Mouse (Mus musculus): ENCODE measurements around the gene Fam174b. TPM values are rescaled to one million over a fixed set of nuclear protein-coding genes. Genes with fewer than 3 reads are reported as not detected.

Fam174b gene
- polyA plus RNA-seq, 1 experiment from 2014 or later, result 1.9 TPM

DNA sequence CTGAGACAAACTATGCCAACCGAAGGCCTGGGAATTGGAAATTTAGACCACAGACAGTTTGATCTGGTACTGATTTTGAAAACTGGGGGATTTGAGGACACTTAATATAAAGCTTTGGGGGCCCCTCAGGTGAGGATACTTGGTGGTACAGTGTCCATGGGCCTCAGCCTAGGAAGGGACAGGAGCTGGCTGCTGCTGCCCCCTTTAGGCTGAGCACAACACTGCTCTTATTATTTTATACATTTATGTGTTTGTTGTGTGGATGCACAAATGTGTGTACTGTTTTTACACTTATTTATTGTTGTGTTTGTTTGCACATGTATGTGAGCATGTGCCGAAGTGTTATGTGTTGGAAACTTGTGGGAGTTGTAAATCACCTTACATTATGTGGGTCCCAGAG is 9.2 kb downstream of the Fam174b start:
- TF ChIP-seq CTCF (IDR thresholded peaks at IDR 0.05), result no peak
- ChIA-PET CTCF (interaction anchor here (1.0 kb wide), 1 partner anchor 91 kb away, joined by 3 read pairs; no protein-coding TSS in a partner anchor), POLR2A (interaction anchor here (0.6 kb wide), 1 partner anchor 323 kb away, joined by 3 read pairs; no protein-coding TSS in a partner anchor)
- no peaks in the 10 kb centered on the region for H3K27me3 ChIP-seq
- no peak for DNase-seq (ENCODE audit: low read depth, low spot score)
- ATAC-seq, result no peak
- in situ Hi-C loops (cut with MboI; ENCODE audit: low pct_unique_long_range_greater_than_20kb), result no loop called here

DNA sequence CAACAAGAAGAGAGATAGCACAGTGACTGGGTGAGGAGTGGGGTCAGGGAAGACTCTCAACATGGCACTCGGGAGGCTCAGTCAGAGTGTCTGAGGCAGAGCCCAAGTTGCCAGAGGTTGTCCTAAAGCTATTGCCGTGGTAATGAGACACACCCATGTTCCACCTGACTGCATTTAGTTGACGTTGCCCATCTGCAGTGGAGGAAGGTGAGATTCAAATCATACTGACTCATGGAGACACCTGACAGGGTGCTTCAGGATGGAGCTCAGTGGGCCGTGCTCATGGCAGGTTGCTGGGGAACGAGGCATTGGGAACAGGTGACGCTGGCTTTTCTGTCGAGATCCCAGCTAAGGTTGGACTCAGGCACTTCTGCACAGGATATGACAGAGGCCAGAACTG is 9.9 kb downstream of the Fam174b start:
- H3K27me3 ChIP-seq, result no peaks in the 10 kb centered on the region
- CTCF ChIA-PET, result no interaction called here
- DNase-seq (ENCODE audit: low read depth, low spot score) (no peak), ATAC-seq (no peak)
- POLR2A ChIA-PET, result interaction anchor here (0.6 kb wide), 1 partner anchor 323 kb away, joined by 3 read pairs; no protein-coding TSS in a partner anchor
- no peak for TF ChIP-seq CTCF (IDR thresholded peaks at IDR 0.05)
- in situ Hi-C loops (cut with MboI; ENCODE audit: low pct_unique_long_range_greater_than_20kb), result no loop called here

DNA sequence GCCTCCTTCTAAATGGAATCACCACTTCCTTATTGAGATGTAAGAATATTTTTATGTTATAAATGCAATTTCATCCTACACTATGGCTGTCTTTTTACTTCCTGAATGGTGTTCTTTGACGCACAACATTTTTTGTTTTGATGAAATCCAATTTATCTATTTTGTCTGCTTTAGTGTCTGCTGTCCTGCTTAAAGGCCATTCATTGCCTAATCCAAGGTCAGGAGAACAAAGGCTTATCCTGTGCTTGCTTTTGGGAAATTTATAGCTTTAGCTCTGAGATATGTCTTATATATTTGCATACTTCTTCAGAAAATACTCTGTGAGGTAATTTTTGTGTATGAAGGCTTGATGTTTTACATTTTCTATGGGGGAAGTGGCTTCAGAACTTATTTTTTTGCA is 13.5 kb downstream of the Fam174b start:
- in situ Hi-C loops (cut with MboI; ENCODE audit: low pct_unique_long_range_greater_than_20kb), result no loop called here
- CTCF ChIA-PET, result no interaction called here
- POLR2A ChIA-PET, result no interaction called here
- H3K27me3 ChIP-seq, result no peaks in the 10 kb centered on the region
- no peak for DNase-seq (ENCODE audit: low read depth, low spot score)
- TF ChIP-seq CTCF (IDR thresholded peaks at IDR 0.05), result no peak
- ATAC-seq, result no peak

DNA sequence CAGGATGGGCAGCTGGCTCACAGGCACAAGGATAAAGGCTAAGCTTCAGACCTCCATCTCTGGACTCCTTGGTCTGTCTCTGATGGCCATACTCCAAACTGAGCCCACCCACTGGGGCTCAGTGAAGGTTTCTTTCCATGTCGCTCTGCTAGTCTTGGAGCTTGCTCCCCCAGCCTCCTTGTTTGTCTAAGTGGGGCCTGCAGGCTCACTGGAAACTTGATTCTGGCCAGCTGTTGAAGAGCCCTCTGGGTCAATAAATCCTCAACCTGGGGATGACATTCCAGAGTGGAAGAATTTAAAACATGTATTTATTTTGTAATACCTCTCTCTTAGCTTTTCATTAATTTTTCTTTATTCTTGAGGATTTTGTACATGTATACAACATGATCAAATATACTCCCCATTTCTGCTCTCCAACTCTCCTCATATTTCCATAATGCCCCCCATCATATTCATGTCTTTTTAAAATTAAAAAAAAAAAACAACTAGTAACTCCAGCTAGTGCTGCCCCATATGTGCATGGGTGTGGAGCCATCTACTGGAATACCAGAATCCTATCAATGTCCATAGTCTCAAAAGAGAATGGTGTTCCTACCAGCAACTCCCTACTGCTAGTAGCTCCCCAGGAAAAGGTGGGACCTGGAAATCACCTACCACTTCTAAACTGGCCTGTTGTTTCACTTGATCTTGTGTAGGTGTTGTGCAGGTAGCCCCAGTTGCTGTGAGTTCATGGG is 15.4 kb downstream of the Fam174b start:
- CTCF ChIA-PET, result interaction anchor here (0.8 kb wide), 1 partner anchor 196 kb away, joined by 3 read pairs; no protein-coding TSS in a partner anchor
- POLR2A ChIA-PET, result interaction anchor here (0.6 kb wide), 1 partner anchor 14 kb away, joined by 4 read pairs; no protein-coding TSS in a partner anchor
- TF ChIP-seq CTCF (IDR thresholded peaks at IDR 0.05), result no peak
- in situ Hi-C loops (cut with MboI; ENCODE audit: low pct_unique_long_range_greater_than_20kb), result no loop called here
- no peak for DNase-seq (ENCODE audit: low read depth, low spot score)
- no peak for ATAC-seq
- H3K27me3 ChIP-seq, result no peaks in the 10 kb centered on the region

DNA sequence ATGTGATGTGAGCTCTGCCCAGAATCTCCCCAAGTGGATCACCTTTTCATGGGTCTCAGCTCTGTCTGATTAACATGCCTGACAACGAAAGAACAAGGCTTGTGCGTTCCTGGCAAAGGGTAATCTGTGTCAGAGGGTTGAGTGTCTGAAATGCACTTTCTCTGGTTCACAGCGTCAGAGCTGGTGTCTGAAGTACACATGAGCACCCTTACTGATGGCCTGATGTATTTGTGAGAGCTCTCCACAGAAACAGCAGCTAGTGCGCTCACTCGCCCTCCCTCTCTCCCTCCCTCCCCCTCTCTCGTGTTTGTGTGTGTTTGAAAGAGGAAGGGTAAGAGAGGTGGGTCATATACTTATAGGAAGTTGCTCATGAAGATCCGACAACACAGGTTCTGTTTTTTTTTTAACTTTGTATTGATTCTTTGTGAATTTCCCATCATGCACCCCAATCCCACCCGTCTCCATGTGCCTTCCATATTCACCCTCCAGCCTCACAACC is 21.6 kb downstream of the Fam174b start:
- DNase-seq (ENCODE audit: low read depth, low spot score) (no peak), ATAC-seq (no peak)
- in situ Hi-C loops (cut with MboI; ENCODE audit: low pct_unique_long_range_greater_than_20kb), result no loop called here
- no peak for TF ChIP-seq CTCF (IDR thresholded peaks at IDR 0.05)
- no peaks in the 10 kb centered on the region for H3K27me3 ChIP-seq
- POLR2A ChIA-PET, result no interaction called here
- CTCF ChIA-PET, result no interaction called here

DNA sequence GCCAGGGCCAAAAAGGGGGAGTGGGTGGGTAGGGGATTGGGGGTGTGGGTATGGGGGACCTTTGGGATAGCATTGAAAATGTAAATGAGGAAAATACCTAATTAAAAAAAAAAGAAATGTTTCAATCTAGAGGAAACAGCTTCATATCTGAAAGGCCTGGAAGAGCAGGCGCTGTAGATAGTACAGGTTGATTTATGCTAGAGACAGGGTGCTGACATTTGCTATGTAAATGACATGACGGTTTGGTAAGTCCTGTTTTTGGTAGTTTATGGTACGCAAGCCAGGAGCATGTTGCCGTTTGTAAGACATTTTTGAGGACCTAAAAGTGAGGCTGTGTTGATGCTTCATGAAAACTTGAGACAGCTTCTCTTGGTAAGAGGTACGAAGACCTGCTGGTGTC is 24.6 kb downstream of the Fam174b start:
- DNase-seq (ENCODE audit: low read depth, low spot score), result no peak
- in situ Hi-C loops (cut with MboI; ENCODE audit: low pct_unique_long_range_greater_than_20kb), result no loop called here
- ChIA-PET POLR2A (no interaction called here), CTCF (interaction anchor here (0.8 kb wide), 1 partner anchor 61 kb away, joined by 3 read pairs; no protein-coding TSS in a partner anchor)
- ATAC-seq, result no peak
- no peaks in the 10 kb centered on the region for H3K27me3 ChIP-seq
- no peak for TF ChIP-seq CTCF (IDR thresholded peaks at IDR 0.05)

DNA sequence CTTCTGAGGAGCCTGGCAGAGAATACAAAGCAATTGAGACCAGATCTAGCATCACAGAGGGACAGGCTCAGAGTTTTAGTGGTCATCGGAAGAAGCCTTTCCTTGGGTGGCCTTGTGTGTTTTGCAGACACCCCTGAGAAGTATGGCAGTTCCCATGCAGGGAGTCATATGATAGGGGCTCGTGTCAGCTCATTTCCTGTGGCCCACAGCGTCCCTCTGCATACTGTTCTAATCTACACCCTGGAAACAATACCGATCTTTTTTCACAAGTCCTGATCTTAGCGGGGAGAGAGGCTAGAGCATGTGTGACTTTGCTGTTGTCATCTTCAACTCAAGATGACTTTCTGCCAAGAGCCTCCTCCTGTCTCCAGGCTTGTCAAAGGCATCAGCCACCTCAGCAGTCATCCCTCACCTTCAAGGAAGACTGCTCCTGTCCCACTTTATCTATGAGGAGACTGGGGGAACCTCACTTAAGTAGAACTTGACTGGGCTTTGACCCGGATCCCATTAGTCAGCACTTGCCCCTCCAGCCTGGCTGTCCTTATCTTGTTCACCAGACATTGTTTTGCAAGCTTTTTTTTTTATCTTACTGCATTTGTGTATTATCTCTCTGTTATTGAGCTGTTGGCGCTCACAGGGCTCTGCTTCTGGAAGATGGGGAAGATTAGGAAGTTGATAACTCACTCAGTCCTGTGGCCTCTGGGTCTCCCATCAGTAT is 25.2 kb downstream of the Fam174b start:
- ATAC-seq, result no peak
- ChIA-PET POLR2A (interaction anchor here (0.6 kb wide), 1 partner anchor 545 kb away, joined by 3 read pairs; no protein-coding TSS in a partner anchor), CTCF (interaction anchor here (0.8 kb wide), 1 partner anchor 62 kb away, joined by 3 read pairs; no protein-coding TSS in a partner anchor)
- in situ Hi-C loops (cut with MboI; ENCODE audit: low pct_unique_long_range_greater_than_20kb), result no loop called here
- DNase-seq (ENCODE audit: low read depth, low spot score), result no peak
- TF ChIP-seq CTCF (IDR thresholded peaks at IDR 0.05), result no peak
- H3K27me3 ChIP-seq, result no peaks in the 10 kb centered on the region

DNA sequence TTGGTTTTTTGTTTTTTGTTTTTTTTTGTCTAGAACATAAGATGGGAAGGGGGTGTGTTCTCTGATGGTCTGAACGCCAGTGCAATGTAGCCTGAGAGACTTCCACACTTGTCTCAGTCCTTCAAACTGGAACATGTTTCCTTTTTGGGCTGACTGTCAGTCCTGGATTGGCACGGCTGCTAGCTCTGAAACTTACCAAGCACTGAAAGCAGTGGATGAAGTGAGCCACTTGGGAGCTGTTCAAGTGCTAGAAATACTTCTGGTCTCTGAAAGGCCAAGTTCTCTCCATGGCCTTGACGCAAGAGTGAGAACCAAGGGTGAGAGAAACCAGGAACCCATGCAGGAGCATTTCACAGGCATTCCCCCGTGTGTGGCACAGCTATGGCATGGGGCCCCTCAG is 29.1 kb downstream of the Fam174b start:
- ChIA-PET CTCF (no interaction called here), POLR2A (no interaction called here)
- no peak for DNase-seq (ENCODE audit: low read depth, low spot score)
- no peaks in the 10 kb centered on the region for H3K27me3 ChIP-seq
- no peak for ATAC-seq
- TF ChIP-seq CTCF (IDR thresholded peaks at IDR 0.05), result no peak
- in situ Hi-C loops (cut with MboI; ENCODE audit: low pct_unique_long_range_greater_than_20kb), result no loop called here

DNA sequence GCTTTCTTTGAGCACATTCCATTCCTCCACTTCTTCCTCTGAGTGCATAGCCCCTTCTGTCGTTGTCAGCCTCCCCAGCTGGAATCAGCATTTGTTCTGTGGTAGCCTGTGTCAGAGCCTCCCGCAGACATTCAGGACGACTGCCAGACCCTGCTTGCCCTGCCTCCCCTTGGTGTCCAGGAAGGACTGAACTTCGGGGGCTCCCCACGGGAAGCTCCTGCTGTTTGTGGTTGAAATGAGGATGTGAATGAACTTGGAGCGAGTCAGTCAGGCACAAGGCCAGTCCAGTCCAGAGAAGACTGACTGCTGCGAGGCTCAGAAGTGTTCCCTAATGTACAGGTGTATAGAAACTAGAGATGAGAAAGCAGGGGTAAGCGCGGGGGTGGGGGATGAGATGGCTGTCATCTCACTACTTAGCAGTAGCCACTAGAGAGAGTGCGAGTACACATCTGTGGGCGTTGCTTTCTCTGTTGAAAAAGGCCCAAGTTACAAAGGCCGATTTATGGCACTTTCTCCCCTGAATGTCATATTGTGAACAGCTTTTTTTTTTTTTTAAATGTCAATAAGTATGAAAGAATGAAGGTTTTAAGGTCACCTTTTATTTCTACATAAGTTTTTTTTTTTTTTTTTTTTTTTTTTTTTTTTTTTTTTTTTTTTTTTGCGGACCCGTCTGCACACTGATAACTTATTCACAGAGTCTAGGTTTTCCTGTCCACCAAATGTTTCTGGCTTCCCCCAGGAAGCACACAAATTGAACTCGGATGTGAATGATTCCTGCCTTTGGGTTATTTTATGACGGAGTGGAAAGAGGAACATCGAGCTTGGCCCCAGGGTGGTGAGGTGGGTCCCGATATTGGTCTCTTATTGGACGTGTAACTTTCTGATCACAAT is 31.5 kb downstream of the Fam174b start:
- DNase-seq (ENCODE audit: low read depth, low spot score) (peak; percentile 12), ATAC-seq (no peak)
- no peak for TF ChIP-seq CTCF (IDR thresholded peaks at IDR 0.05)
- no peaks in the 10 kb centered on the region for H3K27me3 ChIP-seq
- in situ Hi-C loops (cut with MboI; ENCODE audit: low pct_unique_long_range_greater_than_20kb), result no loop called here
- ChIA-PET POLR2A (interaction anchor here (0.6 to 0.9 kb wide), 3 partner anchors 11 to 559 kb away, joined by 3 to 5 read pairs (median 4); no protein-coding TSS in a partner anchor), CTCF (no interaction called here)

DNA sequence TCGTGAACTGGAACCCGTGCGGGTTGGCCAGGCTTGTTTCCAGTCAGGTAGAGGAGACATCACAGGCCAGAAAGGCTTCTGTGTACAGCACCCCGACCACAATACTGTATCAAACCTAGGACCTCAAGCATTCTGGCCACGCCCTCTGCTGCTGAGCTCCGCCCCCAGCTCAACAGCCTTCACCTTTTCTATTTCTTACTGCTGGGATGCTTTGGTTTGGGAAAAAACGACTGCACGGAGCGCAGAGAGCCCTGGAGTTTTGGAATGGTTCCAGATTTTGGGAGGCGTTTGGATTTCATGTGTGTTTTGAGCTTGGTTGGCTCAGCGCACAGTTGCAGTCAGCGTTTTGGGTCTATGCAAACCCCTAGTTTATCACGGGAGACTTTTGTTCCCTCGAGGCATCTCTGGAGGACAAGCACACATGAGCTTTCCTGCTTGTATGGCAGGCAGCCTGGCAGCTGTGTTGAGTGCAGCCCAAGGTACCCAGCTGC is 32.2 kb downstream of the Fam174b start:
- POLR2A ChIA-PET, result interaction anchor here (0.6 to 0.9 kb wide), 3 partner anchors 11 to 559 kb away, joined by 3 to 5 read pairs (median 3); no protein-coding TSS in a partner anchor
- CTCF ChIA-PET, result no interaction called here
- no peaks in the 10 kb centered on the region for H3K27me3 ChIP-seq
- TF ChIP-seq CTCF (IDR thresholded peaks at IDR 0.05), result no peak
- no peak for ATAC-seq
- in situ Hi-C loops (cut with MboI; ENCODE audit: low pct_unique_long_range_greater_than_20kb), result no loop called here
- DNase-seq (ENCODE audit: low read depth, low spot score), result no peak
